Mouse (Mus musculus) cerebellum, postnatal 25 days (tissue): Measurements from ENCODE around the gene Snx6.

Source experiments
- DNase-seq, 2 experiments: peaks; one replicate each; pipeline ENCODE4 v3.0.0; 2021; ENCODE audit warnings: mixed read lengths in 2 of 2

Snx6 gene

GRCm38 (mm10) chr12:54697791-54698250, 97.7 kb downstream of the Snx6 start:
- DNase-seq = no peak

- peak in 1 of 2 experiments; percentile 36 for DNase-seq
Observed at GRCm38 (mm10) chr12:54697003-54697597, 98.4 kb downstream of the Snx6 start.
